Mouse (Mus musculus): Measurements from ENCODE around the gene Gm17542. TPM values are rescaled to one million over a fixed set of nuclear protein-coding genes. Genes with fewer than 3 reads are reported as not detected.

Gene Gm17542
- polyA plus RNA-seq, 1 experiment, result not detected

DNA sequence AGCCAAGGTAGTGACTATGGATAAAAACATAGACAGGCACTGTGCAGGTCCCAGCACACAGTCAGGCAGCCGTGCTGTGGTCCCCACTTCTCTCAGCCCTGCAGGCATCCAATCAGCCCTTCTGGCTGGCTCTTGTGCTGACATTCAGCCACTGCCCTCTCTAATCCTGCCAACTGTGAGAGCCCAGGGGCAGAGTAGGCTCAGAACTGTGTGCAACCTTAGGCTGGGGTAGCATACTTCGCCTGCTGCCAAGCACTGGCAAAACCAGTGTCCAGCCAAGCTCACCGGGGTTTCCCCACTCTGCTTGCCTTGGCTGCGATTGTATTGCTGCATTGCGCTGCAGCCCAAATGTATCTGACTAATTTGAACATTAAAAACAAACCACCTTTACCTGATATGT, 54.1 kb downstream of the Gm17542 start:
- Histone ChIP-seq H3K4me1 (ENCODE audit: control insufficient read depth, insufficient read depth, insufficient read length, low read length) (no peaks in the 10 kb centered on the region), H3K4me3 (ENCODE audit: insufficient read depth, low read depth, low read length) (no peak overlapping the region), H3K27ac (replicated peaks; ENCODE audit: low read depth, low read length) (no peak overlapping the region)

Other genes starting within 250 kb of the Gm17542 start
- gene Ccdc138, start 220.3 kb downstream of the Gm17542 start, polyA plus RNA-seq (2012; ENCODE audit: insufficient read depth, insufficient read length, missing spikeins), result 4.0 and 4.4 TPM in 2 replicates
- not detected in 2 replicates for gene Edar, start 42.6 kb downstream of the Gm17542 start, polyA plus RNA-seq (2012; ENCODE audit: insufficient read depth, insufficient read length, missing spikeins)
- gene Sh3rf3, start 95.1 kb upstream of the Gm17542 start, polyA plus RNA-seq (2012; ENCODE audit: insufficient read depth, insufficient read length, missing spikeins), result 0.63 and 0.95 TPM in 2 replicates

All from brown adipose tissue, adult 24 weeks (tissue).